Mouse (Mus musculus) stomach, embryonic 15.5 days (tissue): Measurements from ENCODE around the gene Serpina3f. TPM values are rescaled to one million over a fixed set of nuclear protein-coding genes. Genes with fewer than 3 reads are reported as not detected.
"Not testable (repeated sequence)": the region's sequence is repeated elsewhere in the genome, so short reads cannot be mapped to it uniquely, and the experiment has no call there.

ENCODE experiments used
- ATAC-seq: fragments of 200-750 bp; cut with Nextera tagmentation; 2 replicates; pipeline ENCODE4 v1.8.0; 2017; ENCODE audit warnings: low read depth, moderate number of reproducible peaks, moderate TSS enrichment; ENCODE audit not compliant: insufficient read depth, low FRiP score
- H3K27ac ChIP-seq: fragments of 300-500 bp; sonication (generic); 2 replicates; pipeline ENCODE4 v1.5.1; 2015; ENCODE audit warnings: mild to moderate bottlenecking, inconsistent platforms
- H3K27me3 ChIP-seq: fragments of 300-500 bp; sonication (generic); replicated peaks from 2 replicates; pipeline ENCODE4 v1.6.1; 2015; ENCODE audit warnings: inconsistent platforms
- H3K36me3 ChIP-seq: fragments of 300-500 bp; sonication (generic); 2 replicates; pipeline ENCODE4 v1.6.1; 2015; ENCODE audit warnings: inconsistent platforms
- H3K4me1 ChIP-seq: fragments of 300-500 bp; sonication (generic); 2 replicates; pipeline ENCODE4 v1.6.1; 2015; ENCODE audit warnings: inconsistent platforms
- H3K4me2 ChIP-seq: fragments of 300-500 bp; sonication (generic); 2 replicates; pipeline ENCODE4 v1.6.1; 2015; ENCODE audit warnings: mild to moderate bottlenecking, inconsistent platforms
- H3K4me3 ChIP-seq: fragments of 300-500 bp; sonication (generic); replicated peaks from 2 replicates; pipeline ENCODE4 v1.5.1; 2015; ENCODE audit warnings: inconsistent platforms
- H3K9ac ChIP-seq: fragments of 300-500 bp; sonication (generic); 2 replicates; pipeline ENCODE4 v1.6.1; 2015; ENCODE audit warnings: inconsistent platforms
- H3K9me3 ChIP-seq: fragments of 300-500 bp; sonication (generic); 2 replicates; pipeline ENCODE4 v1.6.1; 2016; ENCODE audit warnings: inconsistent platforms
- WGBS: fragments of 180-500 bp; shearing (Covaris S2); methylation state at CpG from one replicate; pipeline ENCODE4 v1.1.7; 2015; 5-methylcytosine and 5-hydroxymethylcytosine counted together
- polyA plus RNA-seq: library from polyadenylated mRNA; unstranded; fragments of >200 nt; fragmentation: Nextera tagmentation; extraction: Ambion mirVana; gene quantifications from 2 replicates; pipeline ENCODE4 v1.2.1, GENCODE M21; 2015

Gene Serpina3f
- polyA plus RNA-seq, 1 experiment from 2014 or later: 0.22 TPM

DNA sequence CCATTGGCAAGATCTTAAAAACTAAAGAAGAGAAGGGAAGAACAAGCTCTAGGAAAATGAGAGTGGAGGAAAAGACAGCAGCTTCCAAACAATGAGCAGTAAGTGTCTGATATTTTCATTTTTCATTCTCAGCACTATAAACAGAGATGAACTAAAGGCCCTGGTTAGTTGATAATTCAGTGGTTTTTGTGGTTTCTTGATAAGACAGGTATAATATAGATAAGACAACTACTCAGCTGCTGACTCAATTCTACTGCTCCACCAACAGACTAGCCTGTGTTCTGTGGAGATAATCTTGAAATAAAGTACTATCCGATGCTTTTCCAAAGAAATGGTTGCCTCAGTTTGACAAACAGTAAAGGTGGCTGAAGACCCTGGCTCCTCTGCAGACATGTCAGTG, 905 bp downstream of the Serpina3f start:
- H3K36me3 ChIP-seq: no peaks in the 10 kb centered on the region
- H3K9me3 ChIP-seq: no peaks in the 10 kb centered on the region
- no peak overlapping the region for H3K4me3 ChIP-seq
- no peaks in the 10 kb centered on the region for H3K27me3 ChIP-seq
- H3K27ac ChIP-seq: no peak overlapping the region
- no peak overlapping the region for H3K9ac ChIP-seq
- H3K4me2 ChIP-seq: no peak overlapping the region
- no peak for ATAC-seq
- 77% methylated on average over 1 of the region's 1 CpGs for WGBS
- no peaks in the 10 kb centered on the region for H3K4me1 ChIP-seq

DNA sequence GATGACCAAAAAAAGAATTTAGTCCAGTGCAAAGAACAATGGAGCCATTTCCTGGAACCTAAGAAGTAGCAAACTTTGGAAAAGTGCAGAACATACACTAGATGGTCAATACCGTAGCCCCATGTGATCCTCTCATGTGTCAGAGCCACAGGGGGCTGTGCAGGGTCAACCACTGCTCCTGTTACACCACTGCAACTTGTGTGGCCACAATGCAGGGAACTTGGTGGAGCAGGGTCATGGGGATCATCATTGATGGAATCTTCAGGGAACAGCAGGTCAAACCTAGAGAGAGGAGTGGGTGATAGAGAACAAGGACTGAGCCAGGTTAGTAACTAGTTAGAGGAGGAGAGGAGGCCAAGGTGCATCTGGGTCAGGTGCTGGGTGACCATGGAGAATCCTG, 7.3 kb downstream of the Serpina3f start:
- Histone ChIP-seq H3K9me3 (no peaks in the 10 kb centered on the region), H3K36me3 (no peaks in the 10 kb centered on the region), H3K27ac (no peak overlapping the region), H3K4me2 (no peak overlapping the region), H3K4me3 (no peak overlapping the region), H3K9ac (no peak overlapping the region), H3K27me3 (no peaks in the 10 kb centered on the region), H3K4me1 (no peaks in the 10 kb centered on the region)
- ATAC-seq: no peak
- WGBS: 71% methylated on average over 1 of the region's 1 CpGs

DNA sequence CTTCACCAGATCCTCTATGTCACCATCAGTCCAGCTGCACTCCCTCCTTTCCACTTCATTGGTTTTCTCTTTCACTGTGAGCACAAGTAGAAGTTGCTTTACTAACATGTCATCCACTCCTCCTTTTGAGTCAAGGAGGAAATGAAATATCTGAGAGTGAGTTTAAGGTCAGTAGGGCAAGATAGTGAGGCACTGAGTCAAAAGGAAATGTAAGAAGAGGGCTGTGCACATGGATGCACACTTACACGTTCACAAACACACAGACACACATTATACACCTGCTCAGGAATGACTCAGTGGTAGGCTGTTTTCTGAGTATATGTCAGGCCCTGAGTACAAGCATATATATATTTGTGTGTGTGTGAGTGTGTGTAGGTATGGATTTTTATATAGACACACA, 9.3 kb downstream of the Serpina3f start:
- no peaks in the 10 kb centered on the region for H3K36me3 ChIP-seq
- H3K27ac ChIP-seq: no peak overlapping the region
- H3K4me1 ChIP-seq: no peaks in the 10 kb centered on the region
- H3K27me3 ChIP-seq: no peaks in the 10 kb centered on the region
- H3K9me3 ChIP-seq: no peaks in the 10 kb centered on the region
- H3K9ac ChIP-seq: no peak overlapping the region
- no peak for ATAC-seq
- no peak overlapping the region for H3K4me2 ChIP-seq
- 61% methylated on average over 1 of the region's 1 CpGs for WGBS
- H3K4me3 ChIP-seq: no peak overlapping the region

DNA sequence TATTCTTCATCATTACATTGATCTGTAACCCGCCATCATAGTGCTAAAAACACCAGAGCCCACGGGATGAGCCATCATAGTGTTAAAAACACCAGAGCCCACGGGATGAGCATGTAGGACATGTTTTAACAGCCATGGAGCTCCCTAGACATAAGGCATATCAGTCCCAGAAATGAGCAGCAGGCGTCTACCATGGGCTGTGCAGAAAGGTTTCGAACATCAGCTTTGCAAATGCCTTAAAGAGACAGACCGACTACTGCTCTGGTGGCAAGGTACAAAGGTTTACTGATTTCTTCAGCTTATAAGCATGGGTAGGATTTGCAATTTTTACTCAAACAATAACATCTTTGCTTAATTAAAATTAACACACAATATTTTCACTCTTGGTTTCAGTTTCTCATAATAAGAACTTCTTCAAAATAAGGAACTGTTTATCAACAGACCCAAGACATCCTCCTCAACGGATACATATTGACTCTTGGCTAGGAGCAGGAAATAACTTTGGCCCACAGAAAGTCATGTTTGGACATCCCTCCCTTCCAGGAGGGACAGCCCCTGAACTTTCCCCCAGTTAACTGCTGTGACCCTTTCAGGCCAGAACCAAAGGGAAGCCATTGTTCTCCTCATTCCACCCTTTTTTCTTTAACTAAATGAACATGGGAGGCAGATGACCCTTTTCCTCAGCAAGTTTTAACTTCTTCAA, 10.4 kb downstream of the Serpina3f start:
- H3K4me2 ChIP-seq: no peak overlapping the region
- no peaks in the 10 kb centered on the region for H3K27me3 ChIP-seq
- no peaks in the 10 kb centered on the region for H3K4me1 ChIP-seq
- no peaks in the 10 kb centered on the region for H3K9me3 ChIP-seq
- H3K4me3 ChIP-seq: no peak overlapping the region
- no peak for ATAC-seq
- no peak overlapping the region for H3K9ac ChIP-seq
- WGBS: 64% methylated on average over 7 of the region's 7 CpGs
- H3K36me3 ChIP-seq: no peaks in the 10 kb centered on the region
- no peak overlapping the region for H3K27ac ChIP-seq

DNA sequence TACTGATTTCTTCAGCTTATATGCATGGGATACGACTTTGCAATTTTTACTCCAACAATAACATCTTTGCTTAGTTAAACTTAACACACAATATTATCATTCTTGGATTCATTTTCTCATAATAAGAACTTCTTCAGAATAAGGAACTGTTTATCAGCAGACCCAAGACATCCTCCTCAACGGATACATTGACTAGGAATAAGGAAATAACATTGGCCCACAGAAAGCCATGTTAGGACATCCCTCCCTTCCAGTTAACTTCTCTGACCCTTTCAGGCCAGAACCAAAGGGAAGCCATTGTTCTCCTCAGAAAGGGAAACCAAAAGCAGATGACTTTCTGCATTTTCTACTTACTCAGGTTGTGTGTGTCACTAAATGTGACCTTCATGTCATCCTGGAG, 16.4 kb downstream of the Serpina3f start:
- WGBS: 63% methylated on average over 2 of the region's 2 CpGs

DNA sequence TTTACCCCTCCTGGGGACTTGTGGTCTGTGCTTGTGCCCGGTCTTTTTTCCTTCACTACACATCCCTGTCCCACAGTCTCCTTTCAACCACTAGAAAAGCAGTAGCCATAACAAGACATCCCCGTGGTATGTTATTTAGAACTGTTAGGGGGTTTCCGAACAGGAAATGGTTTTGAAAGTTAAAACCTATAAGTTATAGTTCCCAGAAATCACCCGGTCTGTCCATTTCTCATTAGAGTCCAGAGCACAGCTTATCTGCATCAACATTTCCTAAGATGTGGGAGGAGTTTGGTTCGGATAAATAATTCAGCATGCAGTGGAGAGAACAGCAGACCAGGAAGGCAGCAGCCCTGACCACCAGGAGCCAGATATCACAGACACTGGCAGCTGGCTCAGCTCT, 21.6 kb downstream of the Serpina3f start, which contains the start of gene Serpina3g:
TSS of gene Serpina3g (plus strand) at position 331 of the 400 bp plus-strand sequence.
- Histone ChIP-seq H3K9me3 (no peaks in the 10 kb centered on the region), H3K9ac (no peak within 1 kb of the TSS), H3K4me1 (0 out of 2 replicates have a peak, but pooled peaks cover 4% of the 10 kb centered on the region), H3K4me2 (no peak within 1 kb of the TSS), H3K27me3 (no peaks in the 10 kb centered on the region), H3K27ac (no peak within 1 kb of the TSS), H3K36me3 (no peaks in the 10 kb centered on the region), H3K4me3 (no peak within 1 kb of the TSS)
- ATAC-seq: no peak
- 34% methylated on average over 5 of the region's 5 CpGs for WGBS

More for the DNA sequence above, 16.4 kb downstream of the Serpina3f start:
- no peaks in the 10 kb centered on the region for H3K27me3 ChIP-seq
- ATAC-seq: no peak
- no peaks in the 10 kb centered on the region for H3K9me3 ChIP-seq
- no peak overlapping the region for H3K27ac ChIP-seq
- H3K4me3 ChIP-seq: no peak overlapping the region
- no peak overlapping the region for H3K9ac ChIP-seq
- no peaks in the 10 kb centered on the region for H3K4me1 ChIP-seq
- no peaks in the 10 kb centered on the region for H3K36me3 ChIP-seq
- H3K4me2 ChIP-seq: no peak overlapping the region

DNA sequence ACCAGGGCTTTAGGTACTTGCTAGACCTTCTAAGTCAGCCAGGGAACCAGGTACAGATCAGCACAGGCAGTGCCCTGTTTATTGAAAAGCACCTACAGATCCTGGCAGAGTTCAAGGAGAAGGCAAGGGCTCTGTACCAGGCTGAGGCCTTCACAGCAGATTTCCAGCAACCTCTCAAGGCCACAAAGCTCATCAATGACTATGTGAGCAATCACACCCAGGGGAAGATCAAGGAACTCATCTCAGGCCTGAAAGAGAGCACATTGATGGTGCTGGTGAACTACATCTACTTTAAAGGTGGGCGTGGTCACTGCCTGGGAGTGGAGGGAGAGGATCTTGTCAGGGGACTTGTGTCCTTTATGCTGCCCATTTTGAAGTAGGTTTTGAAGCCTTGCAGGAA, 23.7 kb downstream of the Serpina3f start:
- H3K27ac ChIP-seq, ATAC-seq, H3K9me3 ChIP-seq, H3K27me3 ChIP-seq, H3K9ac ChIP-seq, H3K4me1 ChIP-seq, H3K36me3 ChIP-seq, H3K4me3 ChIP-seq, H3K4me2 ChIP-seq: not testable (repeated sequence)
- 67% methylated on average over 1 of the region's 1 CpGs for WGBS

DNA sequence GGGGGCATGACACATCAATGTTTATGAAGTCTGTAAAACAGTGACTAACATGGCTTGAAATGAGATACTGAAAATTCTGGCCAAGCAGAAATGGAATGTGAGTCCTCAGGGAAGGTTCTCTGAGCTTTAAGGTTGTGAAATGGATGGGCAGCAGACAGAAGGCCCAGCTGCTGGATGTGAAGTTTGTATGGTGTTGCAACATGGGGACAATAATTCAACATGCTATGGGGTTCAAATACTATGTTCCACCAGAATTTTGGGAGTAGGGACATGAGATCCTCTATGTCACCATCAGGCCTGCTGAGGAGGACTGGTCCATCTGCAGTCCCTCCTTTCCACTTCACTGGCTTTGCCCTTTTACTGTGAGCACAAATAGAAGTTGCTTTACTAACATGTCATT, 29.0 kb downstream of the Serpina3f start:
- no peak overlapping the region for H3K27ac ChIP-seq
- H3K4me1 ChIP-seq: no peaks in the 10 kb centered on the region
- no peak overlapping the region for H3K9ac ChIP-seq
- no peaks in the 10 kb centered on the region for H3K27me3 ChIP-seq
- no peak overlapping the region for H3K4me2 ChIP-seq
- no peak for ATAC-seq
- no peaks in the 10 kb centered on the region for H3K36me3 ChIP-seq
- H3K9me3 ChIP-seq: no peaks in the 10 kb centered on the region
- no peak overlapping the region for H3K4me3 ChIP-seq

DNA sequence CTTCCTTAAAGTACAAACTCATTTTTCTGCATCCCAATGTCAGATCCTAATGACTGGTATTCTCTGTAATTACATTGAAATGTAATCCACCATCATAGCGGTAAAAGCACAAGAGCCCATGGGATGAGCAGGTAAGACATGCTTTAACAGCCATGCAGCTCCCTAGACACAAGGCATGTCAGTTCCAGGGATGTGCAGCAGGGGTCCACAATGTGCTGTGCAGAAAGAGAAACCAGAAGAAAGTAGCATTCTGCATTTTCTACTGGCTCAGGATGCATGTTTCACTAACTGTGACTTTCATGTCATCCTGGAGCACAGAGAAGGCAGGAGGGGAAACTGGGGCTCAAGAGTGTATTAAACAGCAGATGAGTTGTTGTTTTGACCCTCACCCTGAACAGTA, 30.7 kb downstream of the Serpina3f start:
- 75% methylated on average over 1 of the region's 1 CpGs for WGBS

DNA sequence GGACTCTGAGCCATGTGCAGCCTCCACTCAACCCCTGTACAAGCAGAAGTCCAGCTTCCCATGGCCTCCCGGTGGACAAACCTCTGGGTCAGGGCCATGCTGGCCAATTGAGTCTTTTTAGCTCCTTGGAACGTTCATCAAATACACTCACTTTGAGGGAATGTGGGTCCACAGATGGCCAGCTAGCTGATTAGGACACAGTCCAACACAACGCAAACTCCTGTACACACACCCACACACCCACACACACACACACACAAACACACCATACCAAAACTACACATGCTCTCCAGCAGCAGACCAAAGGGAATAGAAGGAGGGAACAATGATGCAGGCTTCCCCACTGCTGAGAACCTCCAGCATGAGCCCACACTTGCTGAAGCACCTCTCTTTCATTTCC, 31.3 kb downstream of the Serpina3f start:
- WGBS: 67% methylated on average over 3 of the region's 3 CpGs
- H3K4me3 ChIP-seq: no peak overlapping the region
- no peak overlapping the region for H3K4me2 ChIP-seq
- H3K27me3 ChIP-seq: no peaks in the 10 kb centered on the region
- ATAC-seq: no peak
- H3K9me3 ChIP-seq: no peaks in the 10 kb centered on the region
- H3K9ac ChIP-seq: no peak overlapping the region
- no peaks in the 10 kb centered on the region for H3K36me3 ChIP-seq
- H3K27ac ChIP-seq: no peak overlapping the region
- H3K4me1 ChIP-seq: no peaks in the 10 kb centered on the region

More for the DNA sequence above, 30.7 kb downstream of the Serpina3f start:
- H3K9me3 ChIP-seq: no peaks in the 10 kb centered on the region
- H3K27ac ChIP-seq: no peak overlapping the region
- no peaks in the 10 kb centered on the region for H3K36me3 ChIP-seq
- no peaks in the 10 kb centered on the region for H3K27me3 ChIP-seq
- H3K4me2 ChIP-seq: no peak overlapping the region
- H3K9ac ChIP-seq: no peak overlapping the region
- no peak for ATAC-seq
- no peaks in the 10 kb centered on the region for H3K4me1 ChIP-seq
- no peak overlapping the region for H3K4me3 ChIP-seq

DNA sequence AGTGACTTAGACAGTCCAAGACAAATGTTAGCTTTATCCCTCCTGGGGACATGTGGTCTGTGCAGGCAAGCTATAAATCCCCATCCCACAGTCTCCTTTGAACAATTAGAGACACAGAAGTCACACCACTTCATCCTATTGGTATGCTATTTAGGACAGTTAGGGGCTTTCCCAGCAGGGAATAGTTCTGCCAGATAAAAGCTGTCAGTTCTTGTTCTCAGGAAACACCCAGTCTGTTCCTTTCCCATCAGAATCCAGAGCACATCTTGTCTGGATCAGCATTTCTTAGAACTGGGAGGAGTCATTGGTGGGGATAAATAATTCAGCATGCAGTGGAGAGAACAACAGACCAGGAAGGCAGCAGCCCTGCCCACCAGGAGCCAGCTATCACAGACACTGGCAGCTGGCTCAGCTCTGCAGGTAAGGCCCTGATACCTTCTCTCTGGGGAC, 33.2 kb downstream of the Serpina3f start:
- Histone ChIP-seq H3K4me3 (no peak overlapping the region), H3K4me1 (no peaks in the 10 kb centered on the region), H3K36me3 (no peaks in the 10 kb centered on the region), H3K4me2 (no peak overlapping the region), H3K9ac (no peak overlapping the region), H3K27me3 (no peaks in the 10 kb centered on the region), H3K27ac (no peak overlapping the region), H3K9me3 (no peaks in the 10 kb centered on the region)
- ATAC-seq: no peak

DNA sequence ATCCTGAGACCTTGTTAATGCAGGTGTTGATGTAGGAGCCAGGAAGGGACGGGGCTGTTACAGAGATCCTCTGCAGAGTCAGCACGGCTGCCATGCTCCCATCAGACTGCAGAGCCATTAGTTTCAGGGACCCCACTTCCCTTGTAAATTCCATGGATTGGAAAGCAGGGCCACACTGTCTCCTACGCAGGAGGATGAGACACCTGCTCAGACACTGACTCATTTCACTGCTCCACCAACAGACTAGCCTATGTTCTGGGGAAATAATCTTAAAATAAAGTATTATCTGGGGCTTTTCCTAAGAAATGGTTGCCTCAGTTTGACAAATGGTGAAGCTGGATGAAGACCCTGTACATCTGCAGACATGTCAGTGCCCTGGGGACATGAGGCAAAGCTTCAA, 33.9 kb downstream of the Serpina3f start:
- Histone ChIP-seq H3K9me3 (no peaks in the 10 kb centered on the region), H3K27me3 (no peaks in the 10 kb centered on the region), H3K4me1 (no peaks in the 10 kb centered on the region), H3K27ac (no peak overlapping the region), H3K9ac (no peak overlapping the region), H3K4me3 (no peak overlapping the region), H3K36me3 (no peaks in the 10 kb centered on the region), H3K4me2 (no peak overlapping the region)
- WGBS: 68% methylated on average over 3 of the region's 3 CpGs
- no peak for ATAC-seq

DNA sequence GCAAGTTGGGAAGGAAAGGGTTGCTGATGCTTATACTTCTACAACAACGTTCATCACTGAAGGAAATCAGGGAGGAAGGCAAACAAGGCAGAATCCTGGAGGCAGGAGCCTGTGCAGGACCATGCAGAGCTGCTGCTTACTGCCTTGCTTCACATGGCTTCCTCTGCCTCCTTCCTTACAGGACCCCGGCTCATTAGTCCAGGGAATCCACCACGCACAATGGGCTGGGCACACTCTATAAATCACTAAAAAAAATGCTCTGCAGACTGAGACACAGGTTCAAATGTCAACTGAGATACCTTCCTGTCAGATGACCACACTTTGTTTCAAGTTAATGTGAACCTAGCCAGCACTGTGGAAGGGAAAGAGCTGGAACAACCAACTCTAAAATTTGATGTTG, 46.7 kb downstream of the Serpina3f start:
- Histone ChIP-seq H3K4me2 (no peak overlapping the region), H3K4me3 (no peak overlapping the region), H3K27me3 (no peaks in the 10 kb centered on the region), H3K4me1 (no peaks in the 10 kb centered on the region), H3K9ac (no peak overlapping the region), H3K27ac (no peak overlapping the region), H3K36me3 (no peaks in the 10 kb centered on the region), H3K9me3 (no peaks in the 10 kb centered on the region)
- ATAC-seq: no peak
- 45% methylated on average over 3 of the region's 3 CpGs for WGBS
